Mouse (Mus musculus): ENCODE measurements at regions not wholly inside any gene's neighbourhood (a gene's known extent, or its start where the extent isn't known, plus 50 kb on each side); places are given as distances from the start of the nearest gene placed in this dataset.

DNA sequence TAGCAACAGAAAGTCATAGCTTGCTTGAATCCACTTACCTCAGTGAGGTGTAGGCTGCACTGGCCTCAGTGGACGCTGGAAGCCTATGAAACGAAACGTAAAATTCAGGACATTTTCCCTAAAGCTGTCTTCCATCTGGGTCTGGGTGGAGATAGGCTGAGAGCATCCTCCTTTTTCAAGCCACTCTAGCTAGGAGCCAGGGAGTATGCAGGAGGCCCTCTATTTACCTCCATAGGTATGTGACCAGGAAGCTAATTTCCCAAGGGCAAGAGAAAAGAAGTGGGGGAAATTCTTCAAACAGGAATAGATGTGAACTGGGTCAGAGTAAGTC lies 95.9 kb upstream of the Tmem45b start:
- Histone ChIP-seq H3K4me3 (ENCODE audit: low read depth, low read length) (no peak overlapping the region), H3K9ac (replicated peaks) (no peak overlapping the region), H3K4me2 (ENCODE audit: low read depth, low read length) (no peak overlapping the region), H3K4me1 (ENCODE audit: insufficient read depth) (no peaks in the 10 kb centered on the region), H3K36me3 (replicated peaks; ENCODE audit: insufficient read depth, low read length) (no peaks in the 10 kb centered on the region), H3K9me3 (ENCODE audit: low read length) (no peaks in the 10 kb centered on the region), H3K27me3 (ENCODE audit: insufficient read depth, low read length) (no peaks in the 10 kb centered on the region), H3K27ac (ENCODE audit: low read depth) (no peak overlapping the region)
- WGBS (ENCODE audit: insufficient replicate concordance) = 67% methylated on average over 3 of the region's 3 CpGs
- no peak for DNase-seq
- no peak for TF ChIP-seq EP300 (IDR thresholded peaks at IDR 0.05; ENCODE audit: low read depth)
- no peak for TF ChIP-seq CTCF (IDR thresholded peaks at IDR 0.05; ENCODE audit: low read depth)
- no peak for ATAC-seq

- no peak for ATAC-seq
- H3K27me3 ChIP-seq (ENCODE audit: insufficient read depth, low read length) = no peaks in the 10 kb centered on the region
- no peak overlapping the region for H3K27ac ChIP-seq (ENCODE audit: low read depth)
- 0 out of 2 replicates have a peak overlapping the region, but pooled peaks have one; percentile 10 for H3K4me2 ChIP-seq (ENCODE audit: low read depth, low read length)
- no peaks in the 10 kb centered on the region for H3K4me1 ChIP-seq (ENCODE audit: insufficient read depth)
- H3K9me3 ChIP-seq (ENCODE audit: low read length) = no peaks in the 10 kb centered on the region
- WGBS (ENCODE audit: insufficient replicate concordance) = 37% methylated on average over 18 of the region's 18 CpGs
- peak; percentile 51 for DNase-seq
- H3K4me3 ChIP-seq (ENCODE audit: low read depth, low read length) = no peak overlapping the region
- no peaks in the 10 kb centered on the region for H3K36me3 ChIP-seq (replicated peaks; ENCODE audit: insufficient read depth, low read length)
- no peak overlapping the region for H3K9ac ChIP-seq (replicated peaks)
- TF ChIP-seq EP300 (IDR thresholded peaks at IDR 0.05; ENCODE audit: low read depth) (no peak), CTCF (IDR thresholded peaks at IDR 0.05; ENCODE audit: low read depth) (peak; percentile 99)
These were observed 95.4 kb upstream of the Tmem45b start for GRCm38 (mm10) chr9:31559506-31560225.

GRCm38 (mm10) chr9:31543691-31544052 lies 79.4 kb upstream of the Tmem45b start:
- WGBS (ENCODE audit: insufficient replicate concordance) = 56% methylated on average over 6 of the region's 6 CpGs
- no peak overlapping the region for H3K4me3 ChIP-seq (ENCODE audit: low read depth, low read length)
- H3K9me3 ChIP-seq (ENCODE audit: low read length) = no peaks in the 10 kb centered on the region
- no peak overlapping the region for H3K4me2 ChIP-seq (ENCODE audit: low read depth, low read length)
- no peak overlapping the region for H3K27ac ChIP-seq (ENCODE audit: low read depth)
- H3K27me3 ChIP-seq (ENCODE audit: insufficient read depth, low read length) = no peaks in the 10 kb centered on the region
- H3K4me1 ChIP-seq (ENCODE audit: insufficient read depth) = no peaks in the 10 kb centered on the region
- ATAC-seq (no peak), DNase-seq (no peak)
- no peak overlapping the region for H3K9ac ChIP-seq (replicated peaks)
- TF ChIP-seq CTCF (IDR thresholded peaks at IDR 0.05; ENCODE audit: low read depth) (no peak), EP300 (IDR thresholded peaks at IDR 0.05; ENCODE audit: low read depth) (no peak)
- H3K36me3 ChIP-seq (replicated peaks; ENCODE audit: insufficient read depth, low read length) = no peaks in the 10 kb centered on the region

DNA sequence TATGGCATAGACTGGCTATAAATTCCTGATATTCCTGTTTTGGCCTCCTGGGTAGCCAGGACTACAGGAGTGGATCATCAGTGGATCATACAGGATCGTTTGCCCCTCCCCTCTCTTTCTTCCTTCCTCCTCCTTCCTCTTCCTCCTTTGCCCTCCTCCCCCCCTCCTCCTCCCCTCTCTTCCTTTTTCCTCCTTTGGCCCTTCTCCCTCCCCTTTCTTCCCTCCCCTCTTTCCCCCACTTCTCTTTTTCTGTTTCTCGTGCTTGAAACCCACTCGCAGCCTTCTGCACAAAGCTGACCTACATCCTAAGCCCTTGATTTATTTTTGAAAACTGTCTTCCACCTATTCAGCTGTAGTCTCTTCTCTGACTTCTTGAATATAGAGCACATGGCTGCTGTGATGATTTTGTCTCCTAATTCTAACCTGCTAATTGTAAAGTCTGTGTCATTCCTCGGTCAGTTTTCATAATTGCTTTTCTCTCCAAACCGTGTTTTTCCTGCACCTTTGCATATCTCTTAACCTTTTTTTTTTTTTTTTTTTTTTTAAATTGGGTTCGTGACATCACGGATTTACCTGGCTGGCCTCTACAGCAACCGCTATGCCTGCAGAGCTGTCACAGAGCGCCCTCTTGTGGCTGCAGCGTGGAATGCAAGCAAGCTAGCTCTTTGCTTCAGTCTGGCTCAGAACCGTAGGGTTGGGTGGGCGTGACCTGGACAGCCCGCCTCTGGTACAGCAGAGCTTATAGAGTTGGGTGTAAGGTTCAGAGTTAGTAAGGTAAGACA lies 78.8 kb upstream of the Tmem45b start:
- Histone ChIP-seq H3K4me2 (ENCODE audit: low read depth, low read length) (no peak overlapping the region), H3K36me3 (replicated peaks; ENCODE audit: insufficient read depth, low read length) (no peaks in the 10 kb centered on the region), H3K9me3 (ENCODE audit: low read length) (no peaks in the 10 kb centered on the region), H3K4me3 (ENCODE audit: low read depth, low read length) (no peak overlapping the region), H3K9ac (replicated peaks) (no peak overlapping the region), H3K27me3 (ENCODE audit: insufficient read depth, low read length) (no peaks in the 10 kb centered on the region), H3K27ac (ENCODE audit: low read depth) (no peak overlapping the region), H3K4me1 (ENCODE audit: insufficient read depth) (no peaks in the 10 kb centered on the region)
- no peak for TF ChIP-seq EP300 (IDR thresholded peaks at IDR 0.05; ENCODE audit: low read depth)
- TF ChIP-seq CTCF (IDR thresholded peaks at IDR 0.05; ENCODE audit: low read depth) = peak; percentile 95
- 7% methylated on average over 13 of the region's 13 CpGs for WGBS (ENCODE audit: insufficient replicate concordance)
- DNase-seq (peak; percentile 87), ATAC-seq (peak; percentile 73)

- ATAC-seq = no peak
- TF ChIP-seq EP300 (IDR thresholded peaks at IDR 0.05; ENCODE audit: low read depth) = no peak
- TF ChIP-seq CTCF (IDR thresholded peaks at IDR 0.05; ENCODE audit: low read depth) = no peak
These were observed 77.4 kb upstream of the Tmem45b start for GRCm38 (mm10) chr9:31541615-31542191.

DNA sequence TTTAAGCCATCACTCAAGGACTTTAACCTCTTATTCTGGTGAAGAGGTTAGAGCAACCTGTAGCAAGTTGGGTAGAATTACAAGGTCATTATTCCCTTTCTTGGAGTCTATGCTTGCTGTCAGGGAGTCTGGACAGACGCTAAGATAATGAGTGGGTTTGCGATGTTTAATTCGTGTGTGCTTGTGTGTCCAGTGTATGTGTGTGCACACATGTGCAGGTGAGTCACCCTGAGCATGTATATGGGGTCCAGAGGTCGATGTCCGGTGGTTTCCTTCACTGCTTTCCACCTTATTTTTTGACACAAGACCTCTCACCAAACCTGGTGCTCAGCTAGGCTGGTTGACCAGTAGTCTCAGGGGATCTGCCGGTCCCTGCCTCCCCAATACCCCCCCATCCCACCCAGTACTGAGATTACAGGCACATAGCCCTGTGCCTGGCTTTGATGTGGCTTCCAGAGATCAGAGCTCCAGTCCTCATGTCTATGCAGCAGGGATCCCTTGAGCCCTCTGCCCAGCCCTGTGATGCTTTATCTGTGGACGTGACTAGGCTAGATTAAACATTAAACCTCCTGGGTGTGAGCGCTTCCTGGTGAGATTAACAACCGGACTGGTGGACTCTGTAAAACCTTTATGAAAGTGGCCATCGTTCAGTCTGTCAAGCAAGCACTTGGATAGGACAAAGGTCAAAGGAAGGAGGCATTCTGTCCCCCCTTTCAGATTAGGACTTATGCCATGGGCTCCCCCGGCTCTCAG lies 74.4 kb upstream of the Tmem45b start:
- no peak for DNase-seq

More at GRCm38 (mm10) chr9:31541615-31542191, 77.4 kb upstream of the Tmem45b start:
- DNase-seq = no peak
- Histone ChIP-seq H3K27me3 (ENCODE audit: insufficient read depth, low read length) (no peaks in the 10 kb centered on the region), H3K9me3 (ENCODE audit: low read length) (no peaks in the 10 kb centered on the region), H3K4me1 (ENCODE audit: insufficient read depth) (no peaks in the 10 kb centered on the region), H3K36me3 (replicated peaks; ENCODE audit: insufficient read depth, low read length) (no peaks in the 10 kb centered on the region), H3K4me3 (ENCODE audit: low read depth, low read length) (no peak overlapping the region), H3K27ac (ENCODE audit: low read depth) (no peak overlapping the region), H3K9ac (replicated peaks) (no peak overlapping the region; the same call in 1 of the 2 replicates), H3K4me2 (ENCODE audit: low read depth, low read length) (no peak overlapping the region)
- 46% methylated on average over 5 of the region's 5 CpGs for WGBS (ENCODE audit: insufficient replicate concordance)

More for the DNA sequence above, 74.4 kb upstream of the Tmem45b start:
- peak; percentile 13; the same call in 1 of the 2 replicates for ATAC-seq
- no peak overlapping the region for H3K4me2 ChIP-seq (ENCODE audit: low read depth, low read length)
- H3K9ac ChIP-seq (replicated peaks) = no peak overlapping the region
- no peaks in the 10 kb centered on the region for H3K36me3 ChIP-seq (replicated peaks; ENCODE audit: insufficient read depth, low read length)
- no peaks in the 10 kb centered on the region for H3K4me1 ChIP-seq (ENCODE audit: insufficient read depth)
- H3K27ac ChIP-seq (ENCODE audit: low read depth) = no peak overlapping the region
- no peaks in the 10 kb centered on the region for H3K9me3 ChIP-seq (ENCODE audit: low read length)
- 66% methylated on average over 11 of the region's 11 CpGs for WGBS (ENCODE audit: insufficient replicate concordance)
- TF ChIP-seq CTCF (IDR thresholded peaks at IDR 0.05; ENCODE audit: low read depth) = no peak
- no peak for TF ChIP-seq EP300 (IDR thresholded peaks at IDR 0.05; ENCODE audit: low read depth)
- no peaks in the 10 kb centered on the region for H3K27me3 ChIP-seq (ENCODE audit: insufficient read depth, low read length)
- H3K4me3 ChIP-seq (ENCODE audit: low read depth, low read length) = no peak overlapping the region
